Mouse (Mus musculus) spleen, adult 2 months (tissue): ENCODE data around the gene Sfxn3.

ENCODE experiments used
- CTCF ChIP-seq: fragments of 200-500 bp; IDR thresholded peaks from 2 replicates; pipeline ENCODE4 v1.5.1; 2011; ENCODE audit warnings: mild to moderate bottlenecking, inconsistent platforms; ENCODE audit not compliant: insufficient read depth, insufficient read length, insufficient replicate concordance; ENCODE audit errors: extremely low read depth
- POLR2A ChIP-seq: fragments of 200-500 bp; IDR thresholded peaks from 2 replicates; pipeline ENCODE4 v1.6.1; 2011; ENCODE audit warnings: low read depth, low read length, inconsistent platforms

DNA sequence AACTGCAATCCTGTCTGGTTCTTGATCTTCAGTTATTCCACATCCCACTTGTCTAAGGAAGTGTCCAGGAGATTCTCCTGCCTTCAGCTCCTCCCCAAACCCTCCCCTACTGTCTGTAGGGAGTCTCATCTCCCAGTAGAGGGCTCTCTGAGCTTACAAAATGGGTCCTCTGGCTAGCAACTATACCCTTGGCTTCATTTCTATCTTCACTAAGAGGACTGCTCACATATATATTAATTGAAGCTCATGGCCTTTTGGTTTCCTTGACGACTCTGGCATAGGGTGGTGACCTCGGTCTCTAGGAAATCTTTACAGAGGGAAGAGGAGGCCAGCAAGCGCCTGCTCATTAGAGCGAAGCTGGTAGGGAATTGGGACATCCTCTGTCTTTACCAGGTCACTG lies 9.1 kb downstream of the Sfxn3 start:
- TF ChIP-seq CTCF (peak; percentile 37; the same call in 1 of the 2 replicates), POLR2A (no peak)
